Mouse (Mus musculus): ENCODE measurements around the gene Nudcd2.
A peak's percentile ranks its signal among the peaks of the same experiment; 100 is the strongest.
"Not testable (repeated sequence)": the region's sequence is repeated elsewhere in the genome, so short reads cannot be mapped to it uniquely, and the experiment has no call there.

Gene Nudcd2

DNA sequence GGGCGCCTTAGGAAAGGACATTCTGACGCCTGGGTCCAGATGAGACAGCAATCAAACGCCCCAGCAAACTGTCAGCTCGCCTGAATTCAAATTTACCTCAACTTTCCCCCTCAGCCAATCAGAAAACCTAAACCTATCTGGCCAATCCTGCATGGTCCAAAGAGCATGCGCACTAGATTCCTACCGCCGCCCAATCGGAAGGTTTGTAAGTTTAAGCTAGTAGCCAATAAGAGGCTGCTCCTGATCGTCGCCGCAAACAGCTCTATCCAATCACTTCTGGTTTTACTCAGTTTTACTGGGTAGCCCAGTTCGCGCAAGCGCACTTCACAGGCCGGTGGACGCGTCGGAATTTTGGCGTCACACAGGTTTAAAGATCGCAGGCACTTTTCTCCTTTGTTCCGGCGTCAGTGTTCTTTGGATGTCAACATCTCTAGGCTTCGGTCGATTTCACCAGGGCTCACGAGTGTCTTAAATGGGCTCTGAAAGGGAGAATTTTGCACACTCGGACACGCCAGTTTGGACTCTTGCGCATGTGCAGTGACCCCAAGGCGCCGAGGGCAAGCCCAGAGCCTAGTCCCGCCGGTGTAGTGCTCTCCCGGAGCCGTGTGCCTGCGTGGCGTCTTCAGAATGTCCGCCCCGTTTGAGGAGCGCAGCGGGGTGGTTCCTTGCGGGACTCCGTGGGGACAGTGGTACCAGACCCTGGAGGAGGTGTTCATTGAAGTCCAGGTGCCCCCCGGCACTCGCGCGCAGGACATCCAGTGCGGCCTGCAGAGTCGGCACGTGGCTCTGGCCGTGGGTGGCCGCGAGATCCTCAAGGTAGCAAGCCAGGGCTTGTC lies at the start of gene Nudcd2, which contains the start of gene Hmmr:
Gene Nudcd2, plus strand, starts transcription at position 329 of the 836 bp plus-strand sequence.
Gene Hmmr, minus strand, starts transcription at position 84 of the 836 bp plus-strand sequence.
- DNase-seq: peak; percentile 98

DNA sequence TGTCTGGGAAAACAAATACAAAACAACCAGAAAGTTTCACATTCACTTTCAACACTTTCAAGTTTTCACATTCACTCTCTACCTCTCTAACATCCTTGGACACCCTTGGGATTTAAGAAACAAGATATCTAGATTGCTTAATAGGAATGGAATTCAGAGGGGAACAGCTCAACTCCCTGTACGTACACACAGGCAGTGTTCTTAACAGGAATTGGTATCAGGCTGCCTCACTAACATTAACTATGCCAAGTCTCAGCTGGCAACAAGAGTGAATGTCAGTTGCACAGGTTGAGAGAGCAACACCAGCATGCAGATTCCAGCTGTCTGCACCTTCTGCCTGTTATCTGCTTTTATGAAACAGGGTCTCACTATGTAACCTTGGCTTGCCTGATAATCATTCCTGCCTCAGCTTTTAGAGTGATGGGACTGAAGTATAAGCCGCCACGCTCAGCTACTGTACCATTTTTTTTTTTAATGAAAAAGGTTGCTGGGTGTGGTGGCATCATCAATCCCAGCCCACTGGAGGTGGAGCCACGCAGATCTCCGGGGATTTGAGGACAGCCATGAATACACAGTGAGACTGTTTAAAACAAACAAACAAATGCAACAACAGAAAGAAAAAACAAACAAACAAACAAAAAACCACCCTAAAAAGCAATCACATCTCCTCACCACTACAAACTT lies 42.9 kb upstream of the Nudcd2 start:
- DNase-seq: peak; percentile 29

DNA sequence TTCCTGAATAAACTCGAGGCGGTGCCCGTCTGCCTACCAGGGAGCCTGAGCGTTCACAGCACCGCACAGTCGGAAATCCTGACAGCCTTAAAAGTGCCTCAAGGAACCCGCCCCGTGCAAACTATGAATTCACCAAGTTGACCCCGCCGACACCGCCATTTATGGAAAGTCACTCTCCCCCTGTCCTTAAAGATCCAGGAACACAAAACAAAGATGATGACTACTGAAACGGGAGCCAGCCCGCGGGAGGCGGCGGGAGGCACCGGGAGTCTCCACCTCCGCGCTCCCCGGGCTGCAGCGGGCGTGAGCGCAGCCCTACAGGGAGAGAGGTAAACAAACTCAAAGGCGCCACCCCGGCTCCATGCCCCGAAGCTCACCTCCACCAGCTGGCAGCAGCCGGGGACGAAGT lies 41.4 kb upstream of the Nudcd2 start:
- DNase-seq: peak; percentile 53

DNA sequence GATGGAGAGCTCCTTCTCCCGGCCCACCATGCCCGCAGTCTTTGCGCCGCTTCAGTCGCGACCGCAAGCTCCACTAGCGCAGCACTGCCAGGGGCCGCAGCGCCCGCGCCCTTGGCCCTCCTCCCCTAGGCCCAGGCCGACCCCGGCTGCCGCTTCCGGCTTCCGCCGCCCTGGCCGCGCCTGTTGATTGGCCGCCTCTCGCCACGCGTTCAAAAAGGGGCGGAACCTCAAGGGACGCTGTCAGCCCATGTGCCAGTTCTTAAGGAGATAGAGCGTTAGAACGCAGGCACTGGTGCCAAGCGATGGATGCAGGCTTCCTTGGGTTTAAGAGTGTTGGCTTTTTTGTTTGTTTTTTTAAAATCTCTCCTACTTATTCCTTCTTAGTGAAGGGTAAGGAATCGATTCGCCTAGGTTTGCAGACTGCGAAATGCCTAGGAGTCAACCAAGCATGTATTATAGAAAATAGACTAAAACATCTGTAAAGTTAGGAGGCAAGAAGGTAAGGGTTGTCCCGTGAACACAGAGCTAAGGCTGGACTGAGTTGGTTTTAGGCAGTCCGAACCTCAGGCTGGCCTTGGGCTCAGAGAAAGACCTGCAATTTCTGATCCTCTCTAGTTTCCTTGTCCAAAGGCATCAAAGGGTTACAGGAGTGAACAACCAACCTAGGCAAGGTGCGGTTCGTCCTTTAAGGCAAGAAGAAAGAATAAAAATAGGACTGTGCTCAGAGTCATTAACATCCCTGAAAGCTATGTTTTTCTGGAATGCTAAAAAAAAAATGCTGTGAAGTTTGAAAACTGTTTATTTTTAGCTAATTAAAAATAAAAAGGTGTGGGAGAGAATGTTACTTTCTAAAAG lies 40.7 kb upstream of the Nudcd2 start:
- peak; percentile 96 for DNase-seq

DNA sequence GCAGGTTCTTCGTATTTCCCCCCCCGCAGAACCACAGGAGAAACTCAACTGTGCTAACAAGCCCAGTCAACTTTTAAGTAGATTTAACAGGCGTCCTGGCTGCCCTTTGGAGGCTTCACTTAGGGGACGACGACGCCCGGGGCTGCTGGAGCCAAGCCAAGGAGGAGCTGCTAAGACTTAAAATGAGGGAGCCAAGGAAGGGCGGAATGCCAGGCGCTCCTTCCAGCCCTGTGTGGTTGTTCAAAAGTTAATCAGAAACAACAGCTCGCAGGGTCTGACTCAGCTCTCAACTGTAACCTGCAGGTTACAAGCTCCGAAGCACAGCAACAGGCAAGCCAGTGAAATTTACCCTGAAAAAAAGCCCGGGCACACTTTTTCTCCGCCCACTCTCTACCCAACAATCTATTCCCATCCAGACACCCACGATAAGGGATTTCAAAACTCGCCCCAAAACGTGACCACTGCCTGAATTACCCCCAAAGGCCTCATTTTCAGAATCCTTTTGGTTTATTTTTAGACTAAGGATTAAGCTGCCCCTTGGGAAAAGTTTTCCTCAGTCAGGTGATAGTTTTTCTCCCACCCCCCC lies 40.0 kb upstream of the Nudcd2 start:
- peak; percentile 72 for DNase-seq

DNA sequence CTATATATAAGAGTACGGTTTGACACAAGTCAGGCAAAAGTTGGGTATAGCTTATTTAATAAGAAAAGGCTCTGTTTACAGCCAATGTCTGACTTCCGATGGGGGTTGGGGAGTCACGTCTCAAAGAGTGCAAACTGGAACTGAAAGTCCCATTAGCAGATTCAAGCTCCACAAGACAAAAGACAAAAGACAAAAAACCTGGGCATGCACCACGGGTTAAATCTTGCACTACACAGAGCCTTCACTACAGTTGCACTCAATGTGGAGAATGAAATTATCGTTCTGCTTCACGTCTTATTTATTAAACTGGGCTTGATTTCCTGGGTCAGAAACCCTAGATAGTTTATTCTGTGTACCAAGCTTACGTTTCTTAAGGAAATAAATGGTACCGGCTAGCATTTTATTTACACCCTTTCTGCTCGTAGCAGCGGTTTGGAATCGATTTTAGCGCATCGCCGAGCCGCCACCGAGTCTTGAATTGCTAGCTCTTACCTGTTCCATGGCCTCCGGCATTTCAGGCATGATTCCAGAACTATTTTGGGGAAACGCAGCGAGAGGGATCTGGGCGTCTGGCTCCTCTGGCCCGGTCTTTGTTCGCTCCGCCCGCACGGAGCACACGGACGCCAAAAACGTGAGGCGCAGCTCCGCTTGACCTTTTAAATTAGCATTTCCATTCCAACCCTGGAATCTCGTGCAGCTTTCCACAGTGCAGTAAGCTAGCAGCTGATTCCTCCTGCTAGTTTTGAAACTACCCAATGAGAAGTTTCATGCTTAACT lies 39.0 kb upstream of the Nudcd2 start:
- peak; percentile 83 for DNase-seq

DNA sequence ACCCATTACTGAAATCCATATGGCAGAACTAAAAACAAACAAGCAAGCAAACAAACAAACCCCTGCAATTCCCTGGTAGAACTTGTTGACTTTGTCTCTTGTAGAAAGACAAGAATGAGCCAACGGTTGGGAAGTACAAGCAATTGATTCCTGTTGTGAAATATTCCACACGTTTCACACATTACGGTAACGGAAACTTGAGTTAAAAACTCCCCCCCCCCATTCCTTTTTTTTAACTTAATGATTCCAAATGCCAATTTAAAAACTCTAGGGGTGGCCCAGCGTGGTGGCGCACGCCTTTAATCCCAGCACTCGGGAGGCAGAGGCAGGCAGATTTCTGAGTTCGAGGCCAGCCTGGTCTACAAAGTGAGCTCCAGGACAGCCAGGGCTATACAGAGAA lies 38.4 kb upstream of the Nudcd2 start, which contains the start of gene Mat2b:
Gene Mat2b, minus strand, starts transcription at position 101 of the 400 bp plus-strand sequence.
- no peak for DNase-seq

DNA sequence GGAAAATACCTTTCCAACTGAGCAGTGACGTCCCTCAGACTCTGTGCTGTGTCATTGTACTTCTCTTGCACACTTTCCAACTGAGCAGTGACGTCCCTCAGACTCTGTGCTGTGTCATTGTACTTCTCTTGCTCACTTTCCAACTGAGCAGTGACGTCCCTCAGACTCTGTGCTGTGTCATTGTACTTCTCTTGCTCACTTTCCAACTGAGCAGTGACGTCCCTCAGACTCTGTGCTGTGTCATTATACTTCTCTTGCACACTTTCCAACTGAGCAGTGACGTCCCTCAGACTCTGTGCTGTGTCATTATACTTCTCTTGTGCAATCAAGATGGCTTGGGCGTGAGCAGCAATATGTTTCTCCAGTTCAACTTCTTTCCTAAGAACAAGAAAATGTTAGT lies 23.6 kb upstream of the Nudcd2 start:
- DNase-seq: not testable (repeated sequence)

DNA sequence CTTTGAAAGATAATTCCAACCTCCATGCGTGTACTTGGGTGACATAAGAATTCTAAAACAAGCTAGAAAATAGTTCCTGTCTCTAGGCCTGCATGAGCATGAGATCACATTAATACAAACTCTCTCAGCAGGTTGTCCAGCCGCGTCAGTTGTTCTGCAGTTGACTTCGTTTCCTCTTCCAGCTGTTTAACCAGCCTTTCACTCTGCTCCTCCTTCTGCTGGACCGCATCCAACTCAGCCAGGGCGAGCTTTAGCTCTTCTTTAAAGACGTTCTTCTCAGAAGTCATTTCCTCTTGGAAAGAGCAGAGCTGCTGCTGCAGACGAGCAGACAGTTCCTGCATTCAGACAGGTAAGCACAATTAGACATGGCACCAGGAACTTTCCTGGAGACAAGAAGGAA lies 19.6 kb upstream of the Nudcd2 start:
- peak; percentile 22 for DNase-seq

DNA sequence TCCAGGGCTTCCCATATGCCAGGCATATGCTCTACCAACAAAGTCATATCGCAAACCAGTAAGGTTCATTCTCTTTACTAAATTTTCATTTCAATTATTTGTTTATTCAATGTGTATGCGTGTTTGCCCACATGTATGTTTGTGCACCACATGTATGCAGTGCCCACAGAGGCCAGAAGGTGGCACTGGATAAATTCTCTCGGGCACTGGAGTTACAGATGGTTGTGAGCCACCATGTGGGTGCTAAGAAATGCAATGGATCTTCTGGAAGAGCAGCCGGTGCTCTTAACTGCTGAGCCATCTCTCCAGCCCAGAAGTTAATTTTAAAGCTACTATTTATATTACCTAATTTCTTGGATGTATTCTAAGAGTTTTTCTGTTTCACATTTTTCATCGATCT lies 17.9 kb upstream of the Nudcd2 start:
- DNase-seq: no peak

DNA sequence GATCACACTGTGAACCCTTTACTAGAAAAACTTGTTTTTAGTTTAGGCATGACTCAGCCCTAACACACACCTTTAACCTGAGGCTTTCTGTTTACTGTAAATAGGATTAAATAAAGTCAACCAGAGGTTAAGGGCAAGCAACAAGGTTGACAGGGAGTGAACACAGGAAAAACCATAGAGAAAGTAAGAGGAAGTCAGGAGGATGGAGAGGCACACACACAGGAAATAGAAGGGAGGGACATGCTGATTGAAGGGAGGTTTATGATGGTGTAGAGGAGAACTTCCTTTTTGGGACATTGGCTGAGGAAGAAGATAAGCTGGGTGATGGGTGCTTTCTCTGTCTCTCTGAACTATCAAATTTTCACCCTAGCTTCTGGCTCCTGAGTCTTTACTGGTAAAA lies 15.1 kb upstream of the Nudcd2 start:
- DNase-seq: no peak

DNA sequence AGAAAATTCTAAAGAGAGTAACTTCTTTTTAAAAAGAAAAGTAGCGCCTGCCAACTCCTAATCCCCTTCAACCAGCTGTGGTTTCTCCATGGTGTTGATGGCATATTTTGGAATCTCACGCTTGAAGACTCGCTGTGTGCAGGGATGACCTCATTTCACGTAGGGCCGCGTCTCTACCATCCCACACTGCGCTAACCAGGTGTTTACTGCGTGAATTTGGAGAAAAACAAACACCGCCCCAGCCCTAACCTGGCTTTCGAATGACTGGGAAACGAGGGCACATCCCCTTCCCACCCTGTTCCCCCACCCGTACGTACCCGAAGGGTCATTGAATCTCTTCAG lies 499 bp upstream of the Nudcd2 start:
- DNase-seq: no peak

DNA sequence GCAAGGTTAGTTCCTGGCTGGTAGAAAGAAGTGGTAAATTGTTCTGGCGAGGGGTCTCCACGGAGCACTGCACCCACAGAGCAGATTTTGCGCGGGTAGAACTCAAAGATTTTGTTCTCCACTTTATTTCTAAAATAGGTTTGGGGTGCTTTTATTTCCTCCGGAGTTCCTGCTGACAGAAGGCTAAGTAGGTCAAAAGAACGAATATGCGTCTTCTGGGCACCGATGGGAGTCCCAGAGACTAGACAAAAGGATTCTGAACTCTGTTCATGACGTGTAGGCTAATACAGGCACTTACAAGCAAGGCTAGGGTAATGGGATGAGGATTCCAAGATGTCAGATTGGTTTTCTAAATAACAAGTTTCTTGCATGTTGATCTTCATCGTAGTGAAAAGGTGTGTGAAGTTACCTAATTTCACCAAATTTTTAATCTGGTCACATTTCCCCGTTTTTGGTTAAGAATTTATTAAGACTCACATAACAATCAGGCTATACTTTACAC lies 835 bp downstream of the Nudcd2 start:
- no peak for DNase-seq

DNA sequence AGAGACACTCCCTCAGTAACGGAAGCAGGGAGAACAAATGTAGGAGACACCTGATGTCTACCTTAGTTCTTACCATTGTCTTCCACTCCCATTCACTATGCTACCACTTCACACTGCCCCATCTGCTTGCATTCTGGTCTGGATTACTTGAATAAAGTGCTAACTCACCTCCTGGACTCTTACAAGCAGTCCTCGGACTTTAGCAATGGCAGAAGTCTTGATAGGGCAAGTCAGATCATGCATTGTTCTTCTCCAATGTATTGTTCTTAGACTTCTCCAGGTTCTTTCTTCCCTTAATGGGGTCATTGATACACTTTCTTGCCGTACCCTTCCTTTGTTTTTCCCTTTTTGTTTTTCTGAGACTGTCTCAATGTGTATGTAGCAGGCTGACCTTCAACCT lies 3.9 kb downstream of the Nudcd2 start:
- DNase-seq: no peak

DNA sequence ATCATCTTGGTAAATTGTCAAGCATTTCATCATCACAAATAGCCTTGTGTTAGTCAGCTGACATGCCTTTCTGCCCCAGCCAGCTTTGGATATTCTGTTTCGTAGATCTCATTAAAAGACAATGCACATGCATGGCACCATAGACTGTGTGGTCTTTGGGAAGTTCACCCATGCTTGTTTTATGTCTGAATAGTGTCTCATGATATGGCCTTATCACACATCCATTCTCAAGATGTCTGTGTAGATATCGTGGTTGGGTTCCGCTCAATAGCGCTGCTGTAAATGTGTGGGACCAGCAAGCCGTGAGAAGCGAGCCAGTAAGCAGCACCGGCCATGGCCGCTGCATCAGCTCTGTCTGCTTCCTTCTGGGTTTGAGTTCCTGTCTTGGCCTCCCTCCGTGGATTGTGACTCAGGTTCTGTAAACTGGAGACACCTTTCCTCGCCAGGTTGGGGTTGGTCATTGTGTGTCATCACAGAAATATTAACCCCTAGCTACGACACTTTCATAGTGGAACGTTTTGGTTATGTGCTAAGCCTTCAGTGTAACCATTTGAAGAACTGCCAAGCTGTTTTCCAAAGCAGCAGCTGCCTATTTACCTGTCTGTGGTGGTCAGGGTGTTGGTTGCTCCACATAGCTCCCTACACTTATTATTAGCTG lies 8.3 kb downstream of the Nudcd2 start:
- no peak for DNase-seq

DNA sequence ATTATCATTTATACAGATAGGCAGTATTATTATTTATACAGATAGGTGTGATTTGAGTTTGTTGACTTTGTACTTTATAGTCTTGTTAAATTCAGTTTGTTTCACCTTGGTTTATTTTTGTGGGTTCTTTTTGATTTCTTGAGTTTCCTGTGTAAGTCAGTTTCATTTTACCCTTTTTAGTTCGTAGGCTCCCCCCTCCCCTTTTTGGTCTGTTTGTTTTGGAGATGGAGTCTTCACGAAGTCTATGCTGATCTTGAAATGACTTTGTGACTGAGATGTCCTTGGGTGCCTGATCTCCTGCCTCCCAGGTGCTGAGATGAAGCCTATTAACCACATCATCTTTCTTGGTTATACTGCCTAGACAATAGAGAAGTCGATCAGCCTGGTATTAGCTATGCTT lies 10.9 kb downstream of the Nudcd2 start:
- DNase-seq: no peak

DNA sequence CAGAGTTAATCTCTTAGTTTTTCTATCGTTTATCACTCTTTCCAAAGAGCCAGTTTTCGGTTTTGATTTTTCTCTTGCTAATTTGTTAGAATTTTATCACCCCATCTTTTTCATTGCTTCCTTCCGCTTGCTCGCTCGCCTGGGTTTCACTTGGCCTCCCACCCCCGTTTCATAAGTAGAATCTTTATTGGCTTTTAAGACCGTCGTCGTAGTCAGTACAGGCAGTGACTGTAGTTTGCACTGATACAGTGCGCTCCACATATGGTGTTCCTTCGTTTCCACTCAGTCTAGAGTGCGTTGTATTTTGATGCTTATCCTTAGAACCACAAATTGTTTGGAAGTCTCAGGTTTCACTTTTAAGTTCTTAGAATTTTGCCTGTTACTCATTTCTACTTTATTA lies 12.9 kb downstream of the Nudcd2 start:
- DNase-seq: no peak

DNA sequence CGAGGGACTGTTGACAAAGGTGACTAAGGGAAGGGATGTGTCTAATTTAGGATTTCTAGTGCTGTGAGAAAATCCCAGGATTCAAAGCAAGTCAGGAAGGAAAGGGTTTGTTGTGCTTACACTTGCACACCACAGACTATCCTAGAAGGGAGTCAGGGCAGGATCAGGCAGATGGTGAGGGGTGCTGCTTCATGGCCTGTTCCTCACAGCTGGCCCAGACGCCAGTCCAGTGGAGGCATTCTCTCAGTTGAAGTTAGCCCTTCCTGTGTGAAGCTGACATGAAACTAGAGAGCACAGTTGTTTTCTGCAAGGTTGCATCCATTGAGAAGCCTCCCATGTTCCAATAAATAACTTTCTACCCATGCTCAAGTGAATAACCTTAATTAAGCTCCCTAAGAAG lies 14.2 kb downstream of the Nudcd2 start:
- DNase-seq: no peak

DNA sequence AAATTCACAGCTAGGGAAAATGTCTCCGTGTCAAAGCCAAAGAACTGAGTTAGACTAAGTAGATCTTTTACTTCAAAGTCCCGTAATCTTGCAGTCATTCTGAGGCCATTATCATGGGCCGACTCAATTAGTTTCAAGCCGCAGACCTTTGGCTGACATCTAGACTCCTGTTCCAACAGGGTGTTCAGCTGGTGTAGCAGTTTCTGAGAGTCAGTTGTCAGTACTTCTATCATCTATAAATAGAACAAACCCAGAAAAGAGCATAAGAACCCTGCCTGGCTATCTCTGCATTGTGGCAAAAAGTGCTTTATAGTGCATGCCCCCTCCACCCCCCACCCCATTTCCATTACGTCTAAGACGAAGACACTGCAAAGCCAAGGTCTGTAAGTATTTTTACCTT lies 20.4 kb downstream of the Nudcd2 start:
- no peak for DNase-seq

DNA sequence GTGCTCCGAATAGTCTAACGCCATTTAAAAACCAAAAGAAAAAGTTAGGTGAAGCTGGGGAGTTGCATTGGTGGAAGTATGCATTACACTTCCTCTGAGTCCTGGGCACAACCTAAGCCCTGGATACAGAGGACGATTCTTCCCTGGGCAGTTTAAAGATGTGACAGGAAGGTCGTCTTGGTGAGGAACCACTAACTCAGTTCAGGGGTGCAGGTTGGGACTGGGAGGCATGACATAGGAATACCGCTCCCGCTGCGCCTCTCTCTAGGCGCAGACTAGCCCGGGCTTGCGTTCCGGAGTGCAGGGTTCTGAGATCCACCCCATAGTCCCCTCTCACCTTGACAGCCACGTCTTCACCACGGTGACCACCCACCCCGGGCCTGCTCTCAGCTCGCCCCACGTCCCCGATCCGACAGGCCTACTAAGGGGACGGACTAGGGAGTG lies 21.2 kb downstream of the Nudcd2 start:
- DNase-seq: no peak

DNA sequence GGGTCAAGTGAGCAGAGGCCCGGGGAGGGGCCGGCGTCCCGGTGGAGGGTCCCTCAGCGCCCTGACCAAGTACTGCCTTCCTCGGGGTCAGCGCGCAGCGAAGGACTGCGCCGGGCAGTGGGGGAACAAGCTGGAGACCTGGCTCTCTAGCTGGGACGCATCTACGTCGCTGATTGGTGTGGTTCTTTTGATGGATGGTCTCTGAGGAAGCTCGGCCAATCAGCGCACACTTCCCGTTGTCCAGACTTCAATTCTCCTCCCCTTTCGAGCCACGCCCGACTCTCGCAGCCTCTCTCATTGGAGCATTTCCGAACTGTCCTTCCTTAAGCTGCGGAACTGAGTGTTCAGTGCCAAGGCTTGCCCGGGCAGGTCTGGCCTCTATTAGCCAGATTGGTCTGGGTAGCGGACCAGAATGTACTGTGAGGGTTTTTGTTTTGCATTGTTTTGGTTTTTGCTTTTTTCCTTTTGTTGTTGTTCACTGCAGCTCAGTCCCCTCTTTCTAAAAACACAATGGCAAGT lies 21.7 kb downstream of the Nudcd2 start, which contains the start of gene Ccng1:
Gene Ccng1, minus strand, starts transcription at position 203 of the 519 bp plus-strand sequence.
- peak; percentile 98 for DNase-seq
